Mouse (Mus musculus) cerebellum, adult 9-11 months (tissue): ENCODE data around the gene Helz.

Experiments
- DNase-seq: peaks from one replicate; pipeline ENCODE4 v3.0.0; 2022

Gene Helz

DNA sequence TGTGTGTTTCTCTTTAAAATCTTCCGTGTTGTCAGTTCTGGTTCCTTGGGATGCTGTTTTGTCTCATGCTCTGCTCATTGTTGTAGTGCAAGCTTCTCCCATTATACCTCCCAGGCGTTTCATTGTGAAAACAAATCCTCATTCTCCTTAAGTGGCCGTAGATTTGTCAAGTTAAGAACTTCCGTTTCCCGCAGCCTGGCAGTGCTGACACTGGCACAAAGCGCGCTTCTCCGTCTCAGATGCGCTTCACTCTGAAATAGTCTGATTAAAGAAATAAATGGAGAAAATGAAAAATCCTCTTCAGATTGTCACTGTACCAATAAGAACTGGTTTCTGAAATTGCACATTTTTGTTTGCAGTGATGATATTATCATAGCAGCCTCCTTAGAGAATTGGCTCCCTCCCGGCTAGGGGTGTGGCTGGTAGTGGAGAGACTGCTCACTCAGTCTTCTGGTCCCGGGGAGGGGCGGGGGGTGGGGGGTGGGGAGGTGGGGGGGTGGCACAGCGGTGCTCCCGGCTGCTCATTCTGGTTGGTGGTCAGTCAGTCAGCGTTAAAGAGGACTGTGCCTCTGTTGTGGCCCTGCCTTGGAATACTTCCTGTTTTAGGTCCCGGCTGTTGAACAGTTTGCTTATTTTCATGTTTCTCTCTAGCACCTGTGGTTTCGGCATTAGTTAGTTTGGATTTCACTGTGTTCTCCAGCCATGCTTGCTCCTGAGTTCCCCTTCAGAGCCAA, 128.6 kb downstream of the Helz start:
- DNase-seq, result no peak

DNA sequence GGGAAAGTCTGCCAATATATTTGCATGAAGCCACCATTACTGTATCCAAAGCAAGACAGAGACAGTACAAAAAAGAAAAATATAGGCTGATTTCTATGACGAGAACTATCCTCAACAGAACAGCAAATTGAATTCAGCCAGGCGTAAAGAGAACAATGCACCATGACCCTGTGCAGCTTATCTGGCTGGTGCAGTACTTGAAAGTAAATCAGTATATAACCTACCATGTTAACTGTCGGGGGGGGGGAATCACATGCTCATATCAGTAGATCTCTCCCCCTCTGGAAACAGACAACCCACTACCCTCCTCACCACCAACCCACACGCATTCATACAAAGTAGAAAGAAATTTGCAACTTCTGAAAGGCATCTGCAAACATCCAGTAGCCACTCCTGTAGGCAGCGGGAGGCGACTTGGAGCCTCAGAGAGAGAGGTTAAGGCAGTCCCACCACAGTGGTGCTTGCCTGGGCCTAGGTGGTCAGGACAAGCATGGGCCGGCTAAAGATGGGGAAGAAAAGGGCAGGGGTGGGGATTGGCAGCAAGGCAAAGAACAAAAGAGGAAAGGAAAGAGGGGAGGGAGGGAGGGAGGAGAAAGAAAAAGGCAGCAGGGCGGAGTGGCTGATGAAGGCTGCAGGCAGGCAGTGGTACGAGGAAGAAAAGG, 135.1 kb downstream of the Helz start:
- no peak for DNase-seq

DNA sequence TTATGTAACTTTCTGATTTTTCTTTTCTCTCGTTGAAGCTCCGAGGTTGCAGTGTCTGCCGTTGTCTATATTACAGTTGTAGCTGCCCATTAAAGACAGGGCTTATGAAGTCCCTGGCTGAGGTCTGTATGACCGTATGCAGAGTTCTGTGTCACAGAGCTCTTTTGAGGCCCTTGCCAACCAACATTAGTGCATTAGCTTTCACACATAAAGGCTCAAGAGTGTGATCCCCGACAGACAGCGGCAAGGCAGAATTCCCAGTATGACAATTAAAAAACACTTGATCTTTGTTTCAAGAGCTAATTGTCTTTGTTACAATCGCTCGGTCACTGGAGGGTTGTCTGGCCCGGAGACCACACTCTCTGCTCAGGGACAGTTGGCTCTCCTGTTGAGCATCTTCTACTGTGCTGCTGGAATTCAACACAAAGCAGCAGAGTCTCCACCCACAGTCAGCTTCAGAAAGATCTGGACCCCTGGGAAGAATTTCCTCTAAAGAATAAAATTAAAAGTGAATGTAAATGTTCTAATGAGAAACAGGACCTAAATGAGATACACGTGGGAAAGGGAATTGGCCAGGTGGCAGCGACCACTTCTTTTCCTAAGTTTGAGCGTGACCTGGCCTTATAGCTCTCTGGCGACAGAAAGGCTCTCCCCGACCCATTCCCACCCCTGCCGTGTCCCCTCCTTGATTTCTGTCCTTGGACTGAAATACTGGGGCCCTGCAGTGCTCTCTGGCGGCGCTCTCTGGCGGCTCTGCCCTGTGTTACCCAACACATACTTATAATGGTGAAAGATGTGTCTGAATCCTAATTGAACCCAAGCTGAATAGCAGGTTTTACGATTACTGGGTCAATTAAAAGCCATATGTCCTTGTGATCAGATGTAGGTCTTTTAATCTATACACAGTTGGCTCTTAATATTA, 136.1 kb downstream of the Helz start:
- no peak for DNase-seq

DNA sequence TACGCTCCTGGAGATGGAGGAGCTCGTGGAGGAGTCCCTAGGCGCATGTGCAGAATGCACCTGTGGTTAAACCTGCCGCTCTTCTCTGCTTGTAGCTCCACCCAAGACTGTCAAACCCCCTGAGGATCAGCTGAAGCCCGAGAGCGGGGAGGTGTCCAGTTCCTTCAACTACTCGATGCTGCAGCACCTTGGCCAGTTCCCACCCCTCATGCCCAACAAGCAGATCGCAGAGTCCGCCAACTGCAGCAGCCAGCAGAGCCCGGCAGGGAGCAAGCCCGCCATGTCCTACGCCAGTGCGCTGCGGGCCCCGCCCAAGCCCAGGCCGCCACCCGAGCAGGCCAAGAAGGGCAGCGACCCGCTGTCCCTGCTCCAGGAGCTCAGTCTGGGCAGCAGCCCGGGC, 138.6 kb downstream of the Helz start:
- no peak for DNase-seq

DNA sequence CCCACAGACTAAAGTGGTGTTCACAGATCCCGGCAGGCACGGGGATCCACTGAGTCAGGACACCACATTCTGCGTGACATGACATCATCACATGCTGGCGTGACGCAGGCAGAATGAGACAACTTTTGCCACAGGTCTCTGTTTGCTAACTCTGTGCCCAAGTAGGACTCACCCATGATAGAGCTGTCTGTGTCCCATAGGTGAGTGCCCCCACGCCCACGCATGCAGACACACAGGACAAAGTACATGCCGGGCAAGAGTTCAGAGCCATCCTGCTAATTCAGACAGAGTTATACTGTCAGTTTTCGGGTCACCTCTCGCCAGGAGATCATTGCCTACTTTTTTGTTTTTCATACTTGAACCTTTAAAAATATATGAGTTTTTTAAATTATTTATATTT, 140.8 kb downstream of the Helz start:
- no peak for DNase-seq

DNA sequence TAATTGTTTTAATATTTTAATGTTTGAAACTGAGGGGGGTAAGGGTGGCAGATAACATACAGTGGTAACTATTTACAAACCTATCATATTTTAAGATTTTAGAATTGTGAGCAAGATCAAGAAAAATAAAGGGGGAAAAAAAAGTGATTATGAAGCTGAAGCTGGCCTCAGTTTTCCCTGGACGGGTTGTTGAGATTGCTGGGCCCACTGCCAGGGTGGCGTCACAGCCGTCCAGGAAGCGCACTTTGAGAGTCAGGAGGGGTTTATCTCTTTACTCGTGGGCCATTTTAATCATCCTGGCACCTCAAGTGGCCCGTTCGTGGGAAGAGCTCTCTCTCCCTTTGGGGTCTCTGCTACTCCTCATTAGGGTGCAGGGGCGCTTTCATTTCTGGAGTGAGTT, 143.8 kb downstream of the Helz start:
- no peak for DNase-seq

DNA sequence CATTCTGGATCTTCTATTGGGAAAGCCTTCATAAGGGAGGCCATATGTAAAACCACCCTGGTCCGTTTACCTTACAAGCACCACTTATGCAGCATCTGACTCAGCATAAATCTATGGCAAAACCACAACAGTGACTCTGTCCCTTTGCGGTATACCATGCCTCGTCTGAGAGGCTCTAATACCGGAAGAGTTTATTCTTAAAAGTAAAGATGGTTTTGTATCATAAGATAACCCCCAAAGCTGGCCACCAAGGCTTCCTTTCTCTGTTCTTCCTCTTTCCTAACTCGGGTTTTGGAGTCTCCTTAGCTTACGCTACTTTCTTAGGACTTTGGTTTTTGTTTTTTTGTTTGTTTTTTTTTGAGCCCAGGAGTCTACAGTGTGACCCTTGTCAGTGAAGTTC, 145.6 kb downstream of the Helz start:
- no peak for DNase-seq

DNA sequence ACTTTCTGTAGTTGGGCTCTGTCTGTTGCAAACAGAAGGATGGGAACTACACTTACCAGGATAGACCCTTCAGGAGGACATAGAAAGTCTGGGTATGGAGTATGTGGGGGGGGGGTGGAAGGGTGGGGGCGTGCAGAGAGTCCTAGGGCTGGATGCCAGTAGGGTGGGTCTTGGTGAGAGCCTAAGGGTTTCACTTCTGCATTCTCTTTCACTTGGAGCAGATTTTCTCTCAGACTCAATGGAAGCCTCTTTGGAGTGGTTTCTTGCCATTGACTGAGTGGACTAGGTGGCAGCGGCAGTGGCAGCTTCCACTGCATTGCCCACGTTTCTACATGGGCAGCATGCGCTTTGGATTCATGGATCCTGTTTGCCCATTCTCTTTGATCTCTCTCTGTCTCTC, 152.2 kb downstream of the Helz start:
- DNase-seq, result no peak

DNA sequence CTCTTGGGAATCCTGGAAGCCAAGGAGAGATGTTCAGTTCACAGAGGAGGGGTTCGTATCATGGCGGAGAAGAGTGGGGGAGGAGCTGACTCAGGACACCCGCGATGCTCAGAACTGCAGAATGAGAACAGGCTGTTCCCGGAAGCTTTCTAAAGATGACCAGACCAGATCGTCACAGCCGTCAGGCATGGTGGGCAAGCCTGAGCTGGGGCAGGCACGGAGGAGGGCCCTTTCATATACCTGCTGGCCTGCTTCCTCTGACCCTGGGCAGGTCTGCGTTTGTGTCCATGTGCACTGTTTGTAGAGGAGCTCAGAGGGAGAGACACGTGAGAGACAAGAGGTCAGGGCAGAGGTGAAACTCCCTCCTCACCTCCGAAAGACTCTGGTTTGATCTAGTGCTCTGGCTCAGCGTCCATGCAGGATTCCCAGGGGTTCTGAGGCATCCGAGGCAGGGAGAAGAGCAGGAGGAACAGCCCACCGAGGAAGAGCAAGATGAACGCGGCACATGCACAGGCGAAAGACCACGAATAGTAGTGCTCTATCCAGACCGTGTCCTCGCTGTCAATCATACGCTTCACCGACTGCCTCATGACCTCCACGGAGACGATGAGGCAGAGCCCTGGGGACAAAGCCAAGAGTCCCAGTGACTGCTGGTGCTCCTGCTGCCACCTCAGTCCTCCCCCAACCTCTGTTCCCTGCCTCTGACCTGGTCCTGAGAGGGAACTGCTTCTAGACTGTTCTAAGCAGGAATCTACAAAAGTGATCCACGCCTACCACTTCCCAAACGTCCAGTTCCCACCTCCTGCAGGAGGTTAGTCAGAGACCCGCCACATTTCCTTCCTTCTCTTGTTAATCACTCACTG, 155.8 kb downstream of the Helz start:
- no peak for DNase-seq

DNA sequence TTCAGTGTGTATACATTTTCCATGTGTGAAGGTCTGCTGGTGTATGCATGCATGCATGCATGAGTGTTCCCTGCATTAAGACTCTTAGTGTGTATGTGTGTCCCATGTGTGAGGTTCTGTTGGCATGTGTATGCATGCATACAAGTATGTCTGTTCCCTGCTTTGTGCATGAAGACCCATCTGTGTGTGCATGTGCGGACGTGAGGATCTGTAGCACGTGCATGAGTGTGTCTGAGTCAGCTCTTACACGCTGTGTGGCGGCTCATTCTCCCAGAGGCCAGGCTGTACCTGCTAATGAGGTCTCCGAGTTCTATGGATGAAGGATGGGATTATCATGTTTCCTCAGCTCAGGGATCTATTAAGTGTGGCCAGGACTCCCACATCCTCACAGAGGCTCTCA, 157.3 kb downstream of the Helz start:
- no peak for DNase-seq

DNA sequence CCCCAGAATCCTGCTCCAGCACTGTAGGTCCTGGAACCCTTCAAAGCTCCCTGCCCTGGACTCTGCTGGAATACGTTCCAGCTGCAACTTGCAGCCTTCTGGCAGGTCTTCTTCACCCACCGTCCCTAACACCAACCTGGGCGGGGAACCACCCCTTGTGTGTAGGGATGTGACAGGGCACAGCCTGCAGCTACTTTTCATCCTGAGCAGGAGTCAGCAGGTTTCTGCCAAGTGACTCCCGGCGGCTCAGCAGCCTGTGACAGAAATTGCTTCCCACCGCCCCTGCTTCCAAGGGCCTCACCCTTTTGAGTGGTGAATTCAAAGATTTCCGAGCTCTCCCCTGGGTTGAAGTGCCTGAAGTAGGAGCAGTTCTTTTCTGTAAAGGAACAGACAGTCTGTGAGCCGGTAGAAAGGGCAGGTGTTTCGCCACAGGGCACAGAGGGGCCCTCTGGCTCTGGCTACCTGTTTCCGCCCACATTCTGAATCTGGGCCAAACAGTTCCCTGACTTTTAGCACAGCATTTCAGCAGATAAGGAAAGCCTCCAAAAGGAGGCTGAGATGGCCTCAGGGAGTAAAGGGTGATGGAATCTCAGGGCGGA, 157.8 kb downstream of the Helz start:
- peak; percentile 70 for DNase-seq

DNA sequence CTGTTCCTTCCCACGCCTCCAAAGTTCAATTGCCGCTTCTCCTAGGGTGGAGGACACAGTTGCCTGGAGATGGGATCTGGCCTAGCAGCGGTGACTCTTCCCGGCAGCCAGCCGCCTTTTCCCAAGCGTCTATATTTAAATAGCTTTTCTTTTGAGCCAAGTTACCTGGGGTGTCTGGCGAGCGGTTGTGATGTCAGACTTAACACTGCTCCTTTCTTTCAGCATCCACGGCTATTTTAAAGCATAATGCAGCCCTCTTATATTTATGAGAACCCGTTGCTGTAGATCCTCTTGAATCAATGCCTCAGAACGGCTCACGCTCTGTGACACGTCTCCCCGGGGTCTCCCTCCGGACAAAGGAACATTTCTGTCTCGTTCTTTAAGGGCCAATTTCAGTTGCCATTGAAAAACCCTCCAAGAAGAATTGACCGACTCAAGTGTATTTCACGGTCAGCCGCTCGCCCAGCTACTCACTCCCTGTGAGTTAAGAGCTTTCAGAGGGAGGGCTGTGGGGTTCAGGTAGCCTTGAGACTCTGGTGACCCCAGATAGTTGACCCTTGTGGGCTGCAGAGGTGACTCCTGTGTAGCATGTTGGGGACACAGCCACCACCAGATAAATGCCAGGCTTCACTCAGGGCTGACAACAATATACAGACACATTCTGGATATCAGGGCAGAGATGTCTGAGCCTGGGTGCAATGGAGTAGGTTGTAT, 160.3 kb downstream of the Helz start:
- no peak for DNase-seq

DNA sequence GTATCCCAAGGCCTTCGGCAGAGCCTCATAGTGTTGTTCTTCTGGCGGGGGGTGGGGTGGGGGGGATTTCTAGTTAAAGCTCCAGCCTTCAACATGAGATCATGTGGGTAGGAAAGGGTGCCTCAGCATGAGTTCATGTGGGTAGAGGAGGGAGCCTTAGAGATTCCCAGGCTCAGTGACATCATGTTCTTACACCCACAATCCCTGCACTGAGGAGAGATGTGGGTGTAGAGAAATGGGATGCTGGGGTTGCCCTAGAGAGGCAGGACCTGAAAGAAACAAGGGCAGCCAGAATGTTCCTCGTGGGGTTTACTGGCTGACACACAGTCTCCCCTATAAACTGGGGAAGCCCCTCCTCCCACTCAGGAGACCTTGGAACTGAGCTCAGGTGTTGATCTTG, 162.6 kb downstream of the Helz start:
- DNase-seq, result no peak

DNA sequence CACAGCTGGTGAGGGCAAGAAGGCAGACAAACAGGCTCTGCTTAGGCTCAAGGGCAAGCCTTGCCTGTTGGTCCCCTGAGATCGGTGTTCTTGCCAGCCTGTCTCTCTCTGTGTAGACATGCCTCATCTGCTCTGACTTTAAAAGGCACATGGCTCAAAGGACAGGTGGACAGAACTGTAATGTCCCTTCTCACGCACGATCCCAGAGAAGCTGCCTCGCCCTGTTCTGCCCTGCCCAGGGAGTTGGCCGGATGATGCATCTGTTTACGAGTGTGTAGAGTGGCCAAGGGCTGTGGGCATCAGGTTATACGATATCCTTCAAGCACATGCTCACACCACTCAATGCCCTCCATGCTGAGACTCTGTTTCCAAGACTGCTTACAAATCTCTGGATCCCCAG, 166.6 kb downstream of the Helz start:
- DNase-seq, result no peak

DNA sequence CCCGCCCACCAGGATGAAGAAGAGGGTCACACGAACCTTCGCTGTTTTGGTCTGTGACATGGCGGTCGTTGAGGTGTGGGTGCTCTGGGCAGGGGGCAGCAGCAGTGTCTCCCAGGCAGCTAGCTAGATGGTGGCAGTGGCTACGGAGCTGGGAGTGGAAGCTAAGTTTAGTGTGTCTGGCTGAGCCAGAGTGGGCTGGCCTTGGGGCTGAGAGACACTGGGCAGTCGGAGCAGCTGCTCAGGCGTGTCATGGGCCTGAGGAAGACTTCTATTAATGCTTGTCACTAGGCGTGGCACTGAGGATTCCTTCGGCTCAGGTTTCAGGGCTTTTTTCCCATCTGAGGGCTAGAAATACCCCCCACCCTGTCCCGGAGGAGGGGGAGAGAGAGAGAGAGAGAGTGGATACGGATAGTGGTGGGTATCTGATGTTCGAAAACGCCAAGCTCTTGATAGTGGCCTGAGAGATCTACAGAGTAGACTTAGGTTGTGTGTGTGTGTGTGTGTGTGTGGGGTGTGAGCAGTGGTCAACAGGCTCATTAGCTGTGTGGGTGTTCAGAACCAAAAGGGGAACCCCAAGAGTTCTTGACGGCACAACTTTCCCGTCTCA, 168.7 kb downstream of the Helz start, which contains the start of gene Cacng1:
TSS of gene Cacng1 (minus strand) at position 191 of the 607 bp plus-strand sequence.
- no peak for DNase-seq

DNA sequence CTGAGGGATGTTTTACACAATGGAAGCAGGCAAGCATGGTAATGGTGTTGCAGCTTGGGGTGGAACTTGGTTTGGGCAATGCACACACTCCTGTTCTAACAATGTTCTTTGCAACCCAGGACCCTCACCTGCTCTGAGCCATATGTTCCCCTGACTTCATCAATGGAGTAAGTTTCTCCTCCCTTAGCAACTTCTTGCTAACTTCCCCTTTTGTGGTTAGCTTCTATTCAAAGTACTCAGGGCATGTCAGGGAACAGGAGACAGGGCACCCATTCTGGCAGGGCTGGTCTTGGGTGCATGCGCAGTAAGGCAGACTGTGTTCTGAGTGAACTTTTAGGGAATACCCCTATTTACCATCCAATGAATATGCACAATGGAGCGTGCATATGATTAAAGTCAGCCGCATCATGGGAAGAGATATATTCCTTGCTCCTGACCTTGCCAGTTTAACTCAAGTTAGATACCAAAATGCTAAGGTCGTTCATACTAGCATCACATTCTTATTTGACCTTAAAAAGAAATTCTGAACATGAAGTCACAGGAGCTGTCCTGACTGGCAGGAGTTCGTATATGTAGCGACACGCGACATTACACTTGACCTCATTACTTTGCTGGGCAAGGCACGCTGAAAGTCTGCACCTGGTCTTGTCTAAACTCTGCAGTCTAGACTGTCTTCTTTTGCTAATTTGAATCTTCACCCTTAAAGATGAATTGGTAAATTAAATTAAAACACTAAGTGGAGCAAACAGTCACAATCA, 172.7 kb downstream of the Helz start:
- DNase-seq, result no peak

DNA sequence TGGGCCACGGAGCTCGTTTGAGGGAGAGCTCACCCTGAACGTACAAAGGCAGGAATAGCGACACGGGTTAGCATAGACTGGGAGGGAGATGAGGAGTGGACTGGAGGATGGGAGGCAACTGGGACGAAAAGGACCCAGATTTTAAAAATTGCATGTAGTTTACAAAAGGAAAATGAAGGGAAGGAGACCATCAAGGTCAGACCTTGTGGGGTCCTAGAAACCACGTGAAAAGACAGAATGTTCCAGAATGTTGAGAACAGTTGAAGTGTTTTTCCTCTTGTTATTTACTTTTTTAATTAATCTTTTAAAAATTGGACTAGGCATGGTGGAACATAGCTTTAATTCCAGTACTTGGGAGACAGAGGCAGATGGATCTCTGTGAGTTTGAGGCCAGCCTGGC, 173.3 kb downstream of the Helz start:
- no peak for DNase-seq

DNA sequence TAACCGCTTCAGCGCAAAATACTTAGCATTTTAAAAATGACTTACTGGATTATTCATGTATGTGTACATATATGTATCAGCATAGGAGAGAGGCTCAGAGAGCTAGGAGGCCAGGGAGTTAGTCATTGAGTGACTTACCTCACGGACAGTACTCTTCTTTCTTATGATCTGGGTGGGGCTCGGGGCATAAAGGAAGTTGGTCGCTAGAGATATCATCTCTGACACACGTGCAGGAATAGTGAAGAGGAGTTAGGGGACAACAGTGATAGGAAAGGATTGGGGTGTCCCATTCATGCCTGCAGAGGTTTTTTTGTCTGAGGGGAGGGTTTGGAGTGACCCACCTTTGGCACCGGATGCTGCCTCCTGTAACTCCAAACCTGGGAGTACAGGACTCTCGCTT, 176.9 kb downstream of the Helz start:
- DNase-seq, result no peak

DNA sequence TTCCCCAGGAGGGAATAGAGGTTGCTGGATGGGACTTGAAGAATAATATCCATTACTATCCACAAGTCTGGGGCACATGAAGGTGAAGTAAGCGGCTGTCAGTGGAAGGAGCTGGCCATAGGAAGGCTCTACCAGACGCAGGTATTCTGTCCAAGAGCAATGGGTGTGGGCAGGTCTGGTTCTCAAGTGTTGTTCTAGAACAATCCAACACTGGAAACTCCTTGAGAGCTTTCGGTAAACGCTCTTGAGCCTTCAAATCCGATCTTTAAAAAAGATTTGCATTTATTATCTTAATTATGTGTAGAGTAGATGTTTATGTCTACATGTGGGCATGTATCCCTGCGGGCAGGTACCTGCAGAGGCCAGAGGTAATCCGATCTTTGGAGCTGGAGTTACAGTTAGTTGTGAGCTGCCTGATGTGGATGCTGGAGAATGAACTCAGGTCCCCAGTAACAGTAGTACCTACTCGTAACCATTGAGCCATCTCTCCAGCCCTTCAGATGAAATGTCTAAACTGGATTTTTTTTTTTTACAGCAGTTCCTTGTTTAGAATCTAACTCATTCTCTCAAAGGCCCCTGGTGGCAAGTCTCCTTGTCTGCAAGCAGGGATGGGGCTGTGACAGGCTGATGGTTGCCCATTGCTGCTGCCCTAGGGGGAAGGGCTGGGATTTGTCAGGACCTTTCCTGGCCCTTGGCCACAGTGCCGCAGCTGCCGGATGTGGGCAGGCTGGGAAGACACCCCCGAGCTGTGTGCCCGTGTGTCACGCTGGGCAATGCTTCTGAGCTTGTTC, 180.5 kb downstream of the Helz start:
- DNase-seq, result no peak

DNA sequence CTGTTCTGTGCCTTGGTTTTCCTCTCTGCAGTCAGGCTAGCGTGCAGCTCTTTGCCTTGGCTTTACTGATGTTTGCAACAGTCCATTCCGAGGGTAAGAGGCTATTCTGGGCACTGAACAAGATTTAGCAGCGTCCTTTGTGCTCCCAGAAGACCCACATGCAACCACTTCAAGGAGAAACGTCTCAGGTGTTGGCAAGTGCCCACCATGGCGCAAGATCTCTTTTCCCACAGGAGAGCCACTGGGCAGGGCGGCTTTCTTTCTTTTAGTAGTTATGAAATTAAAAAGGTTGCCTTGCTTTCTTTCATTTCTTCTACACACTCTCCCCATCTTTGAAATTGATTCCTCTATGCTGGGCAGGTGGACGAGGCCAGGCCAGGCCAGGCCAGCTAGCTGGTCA, 181.4 kb downstream of the Helz start:
- no peak for DNase-seq
